Mouse (Mus musculus) hindbrain, postnatal 0 days (tissue): ENCODE results near the gene Itga2. TPM values are rescaled to one million over a fixed set of nuclear protein-coding genes. Genes with fewer than 3 reads are reported as not detected.

ENCODE experiments used
- ATAC-seq: fragments of 200-750 bp; cut with Nextera tagmentation; 2 replicates; pipeline ENCODE4 v1.8.0; 2017; ENCODE audit warnings: mild to moderate bottlenecking, moderate TSS enrichment, moderate library complexity
- DNase-seq: peaks from one replicate; pipeline ENCODE4 v3.0.0-alpha.2; 2015; ENCODE audit warnings: low spot score
- H3K27ac ChIP-seq: fragments of 300-500 bp; sonication (generic); 2 replicates; pipeline ENCODE4 v1.5.1; 2014; ENCODE audit warnings: mild to moderate bottlenecking
- H3K27me3 ChIP-seq: fragments of 300-500 bp; sonication (generic); 2 replicates; pipeline ENCODE4 v1.6.1; 2014; ENCODE audit warnings: low read length, mixed read lengths; ENCODE audit not compliant: insufficient read depth
- H3K36me3 ChIP-seq: fragments of 300-500 bp; sonication (generic); 2 replicates; pipeline ENCODE4 v1.6.1; 2014; ENCODE audit warnings: low read length, mixed read lengths; ENCODE audit not compliant: insufficient read depth
- H3K4me1 ChIP-seq: fragments of 300-500 bp; sonication (generic); 2 replicates; pipeline ENCODE4 v1.6.1; 2014; ENCODE audit warnings: antibody characterized with exemption, low read length, mixed read lengths; ENCODE audit not compliant: insufficient read depth
- H3K4me2 ChIP-seq: fragments of 300-500 bp; sonication (generic); 2 replicates; pipeline ENCODE4 v1.6.1; 2014; ENCODE audit warnings: low read depth, mild to moderate bottlenecking, low read length, moderate library complexity, mixed read lengths
- H3K4me3 ChIP-seq: fragments of 300-500 bp; sonication (generic); 2 replicates; pipeline ENCODE4 v1.5.1; 2014; ENCODE audit warnings: low read length
- H3K9ac ChIP-seq: fragments of 300-500 bp; sonication (generic); replicated peaks from 2 replicates; pipeline ENCODE4 v1.6.1; 2014; ENCODE audit warnings: mild to moderate bottlenecking, low read length, moderate library complexity, mixed read lengths
- H3K9me3 ChIP-seq: fragments of 300-500 bp; sonication (generic); 2 replicates; pipeline ENCODE4 v1.6.1; 2016; ENCODE audit warnings: low read length, mixed read lengths
- CTCF ChIP-seq: IDR thresholded peaks from 2 replicates; pipeline ENCODE4 v1.5.1; 2016; ENCODE audit warnings: antibody characterized with exemption, control low read depth, low read depth
- WGBS: fragments of 180-500 bp; shearing (Covaris S2); extraction: QIAGEN DNeasy Blood & Tissue Kit; methylation state at CpG from one replicate; pipeline ENCODE4 v1.1.7; 2014; 5-methylcytosine and 5-hydroxymethylcytosine counted together
- polyA plus RNA-seq: library from polyadenylated mRNA; unstranded; fragments of >200 nt; fragmentation: Nextera tagmentation; extraction: Ambion mirVana; gene quantifications from 2 replicates; pipeline ENCODE4 v1.2.1, GENCODE M21; 2015
- total RNA-seq: library from RNA; depleted of rRNA; stranded (reverse); fragments of >200 nt; gene quantifications from 2 replicates; pipeline ENCODE4 v1.2.3, GENCODE M21; 2014; rRNA removed

Itga2 gene
- total RNA-seq (1.9 and 3.6 TPM in 2 replicates), polyA plus RNA-seq (1.3 and 1.4 TPM in 2 replicates)

DNA sequence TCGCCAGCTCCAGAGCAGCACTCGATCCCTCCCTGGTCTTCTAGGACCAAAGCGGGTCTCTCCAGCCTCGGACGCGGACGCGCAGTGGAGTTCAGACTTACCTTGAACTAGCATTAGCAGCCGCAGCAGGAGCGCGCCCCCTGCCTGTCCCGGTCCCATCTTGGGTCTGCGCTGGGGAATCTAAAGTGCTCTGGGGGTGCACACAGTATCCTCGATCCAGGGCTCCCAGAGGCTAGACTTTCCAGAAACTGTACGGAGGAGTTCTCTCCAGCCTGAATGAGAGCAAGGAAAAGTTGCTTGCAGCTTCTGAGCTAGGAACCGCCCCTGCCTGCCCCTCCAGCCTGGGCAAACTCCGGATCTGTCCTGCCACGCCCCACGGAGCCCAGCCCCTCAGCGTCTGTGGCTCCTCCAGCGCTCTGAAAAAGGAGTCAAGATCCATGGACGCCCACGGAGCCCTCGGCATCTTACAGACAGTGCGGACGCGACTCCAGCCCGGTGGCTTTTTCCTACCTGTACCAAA is at the start of gene Itga2:
Gene Itga2, minus strand, starts transcription at position 326 of the 520 bp plus-strand sequence.
- no peaks in the 10 kb centered on the region for H3K9me3 ChIP-seq
- no peak within 1 kb of the TSS for H3K27ac ChIP-seq
- TF ChIP-seq CTCF: peak; percentile 54
- H3K4me1 ChIP-seq: peaks cover 12% of the 10 kb centered on the region; the same call in 1 of the 2 replicates
- peak within 1 kb of the TSS; percentile 42 for H3K4me3 ChIP-seq
- H3K9ac ChIP-seq: peak within 1 kb of the TSS; percentile 33; the same call in 1 of the 2 replicates
- H3K36me3 ChIP-seq: no peaks in the 10 kb centered on the region
- H3K27me3 ChIP-seq: no peaks in the 10 kb centered on the region
- peak within 1 kb of the TSS; percentile 92 for H3K4me2 ChIP-seq
- DNase-seq (peak; percentile 57), ATAC-seq (peak; percentile 66)
- 2% methylated on average over 28 of the region's 28 CpGs for WGBS

DNA sequence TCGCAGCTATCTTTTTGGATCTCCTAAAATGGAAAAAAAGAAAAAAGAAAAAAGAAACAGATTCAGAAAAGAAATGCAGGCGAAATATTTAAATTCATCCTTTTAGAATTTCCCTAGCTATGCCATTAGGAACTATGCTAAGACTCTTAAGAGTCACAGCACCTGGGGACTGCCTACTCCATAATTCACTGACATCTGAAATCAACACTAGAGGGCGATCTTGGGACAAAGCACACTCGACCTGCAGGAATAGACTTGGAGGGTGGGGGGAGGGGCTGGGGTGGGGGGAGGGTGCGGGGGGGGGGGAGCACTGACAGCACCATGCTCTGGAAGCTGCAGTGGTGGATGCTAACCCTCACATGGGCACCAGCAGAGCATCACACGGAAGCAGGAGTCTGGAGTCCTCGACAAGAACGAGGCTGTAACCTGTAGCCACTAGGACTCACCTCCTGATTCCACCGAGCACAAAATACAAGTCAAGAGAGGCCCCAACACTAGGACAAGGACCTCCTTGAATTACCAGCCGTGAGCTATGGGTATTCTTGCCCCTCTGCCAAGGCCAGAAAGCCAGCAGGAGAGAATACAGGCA is 49.0 kb upstream of the Itga2 start:
- ATAC-seq (0 out of 2 replicates have a peak, but pooled peaks have one; percentile 40), DNase-seq (peak; percentile 58)
- 44% methylated on average over 10 of the region's 10 CpGs for WGBS
- H3K4me1 ChIP-seq: no peaks in the 10 kb centered on the region
- H3K4me2 ChIP-seq: no peak overlapping the region
- no peaks in the 10 kb centered on the region for H3K36me3 ChIP-seq
- H3K27me3 ChIP-seq: no peaks in the 10 kb centered on the region
- no peak overlapping the region for H3K27ac ChIP-seq
- no peaks in the 10 kb centered on the region for H3K9me3 ChIP-seq
- no peak overlapping the region for H3K4me3 ChIP-seq
- peak; percentile 58 for TF ChIP-seq CTCF
- no peak overlapping the region for H3K9ac ChIP-seq

DNA sequence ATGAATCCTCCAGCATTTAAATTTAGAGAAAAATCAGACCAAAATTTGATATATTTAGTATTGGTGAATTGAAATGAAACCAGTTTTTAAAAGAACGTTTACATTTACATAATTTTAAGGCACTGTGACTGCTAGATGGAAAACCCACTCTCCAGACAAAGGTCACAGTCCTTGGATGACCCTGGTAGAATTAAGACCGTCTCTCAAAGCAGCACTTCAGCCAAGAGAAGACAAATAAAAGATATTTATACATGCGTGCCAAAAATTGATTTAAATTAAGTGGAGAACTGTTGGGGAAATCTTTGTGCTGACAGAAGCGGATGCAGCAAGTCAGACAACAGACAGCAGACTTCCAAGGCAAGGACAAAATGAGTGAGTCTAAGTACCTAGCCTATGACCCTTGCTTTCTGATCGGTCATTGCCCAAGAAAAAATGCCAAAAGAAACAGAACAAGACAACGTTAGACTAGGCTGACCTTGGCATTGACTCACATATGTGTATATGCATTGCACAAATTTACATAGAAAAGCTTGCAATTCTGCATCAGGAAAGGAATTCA is 42.7 kb upstream of the Itga2 start:
- ATAC-seq: no peak
- WGBS: 70% methylated on average over 6 of the region's 6 CpGs
- no peaks in the 10 kb centered on the region for H3K36me3 ChIP-seq
- H3K4me1 ChIP-seq: no peaks in the 10 kb centered on the region
- H3K4me3 ChIP-seq: no peak overlapping the region
- H3K27ac ChIP-seq: no peak overlapping the region
- H3K9ac ChIP-seq: no peak overlapping the region
- H3K27me3 ChIP-seq: no peaks in the 10 kb centered on the region
- H3K4me2 ChIP-seq: no peak overlapping the region
- no peak for TF ChIP-seq CTCF
- H3K9me3 ChIP-seq: no peaks in the 10 kb centered on the region
- no peak for DNase-seq

DNA sequence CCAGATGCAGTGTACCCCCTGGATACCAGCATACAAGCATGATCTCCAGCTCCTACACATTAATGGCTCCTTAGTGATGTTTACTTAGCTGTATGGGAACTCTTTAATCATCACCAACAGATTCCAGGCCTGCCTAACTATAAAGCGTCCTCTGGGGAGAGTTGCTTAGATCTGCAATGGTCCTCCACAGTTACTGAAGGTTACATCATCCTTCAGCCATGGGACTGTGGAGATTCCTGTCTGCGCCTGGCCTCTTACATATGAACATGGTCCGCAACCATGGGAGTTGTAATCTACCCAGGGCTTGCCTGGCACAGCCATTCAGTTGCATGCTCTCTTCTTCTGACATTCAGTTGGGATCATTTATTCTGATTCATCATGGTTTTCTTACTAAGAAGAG is 40.0 kb upstream of the Itga2 start:
- Histone ChIP-seq H3K4me1 (no peaks in the 10 kb centered on the region), H3K36me3 (no peaks in the 10 kb centered on the region), H3K27me3 (no peaks in the 10 kb centered on the region), H3K9ac (no peak overlapping the region), H3K27ac (no peak overlapping the region), H3K4me2 (no peak overlapping the region), H3K9me3 (no peaks in the 10 kb centered on the region), H3K4me3 (no peak overlapping the region)
- TF ChIP-seq CTCF: no peak
- over 99% methylated on average over 3 of the region's 3 CpGs for WGBS
- no peak for ATAC-seq
- DNase-seq: no peak

DNA sequence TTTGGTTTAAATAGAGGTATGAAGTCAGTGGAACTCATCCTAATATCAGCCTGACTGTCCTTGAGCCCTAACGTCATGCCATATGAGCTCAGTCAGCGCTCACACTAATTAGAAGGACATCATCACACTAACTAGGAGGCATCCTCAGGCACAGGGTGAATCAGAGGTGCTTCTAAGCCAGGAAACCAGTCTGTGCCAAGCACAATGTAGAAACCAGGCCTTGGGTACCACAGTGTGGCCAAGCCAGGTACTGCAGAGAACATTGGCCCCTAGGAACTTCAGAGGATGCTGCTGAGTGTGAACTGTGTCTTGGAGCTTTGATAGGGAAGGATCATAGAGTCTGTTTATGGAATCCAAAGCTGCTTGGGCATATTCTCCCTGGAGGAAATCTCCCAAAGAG is 32.3 kb upstream of the Itga2 start:
- WGBS: 26% methylated on average over 2 of the region's 2 CpGs
- no peaks in the 10 kb centered on the region for H3K27me3 ChIP-seq
- ATAC-seq (peak; percentile 92), DNase-seq (peak; percentile 89)
- H3K36me3 ChIP-seq: no peaks in the 10 kb centered on the region
- H3K9me3 ChIP-seq: no peaks in the 10 kb centered on the region
- no peak overlapping the region for H3K27ac ChIP-seq
- H3K4me3 ChIP-seq: no peak overlapping the region
- TF ChIP-seq CTCF: peak; percentile 98
- no peaks in the 10 kb centered on the region for H3K4me1 ChIP-seq
- H3K9ac ChIP-seq: no peak overlapping the region
- no peak overlapping the region for H3K4me2 ChIP-seq

DNA sequence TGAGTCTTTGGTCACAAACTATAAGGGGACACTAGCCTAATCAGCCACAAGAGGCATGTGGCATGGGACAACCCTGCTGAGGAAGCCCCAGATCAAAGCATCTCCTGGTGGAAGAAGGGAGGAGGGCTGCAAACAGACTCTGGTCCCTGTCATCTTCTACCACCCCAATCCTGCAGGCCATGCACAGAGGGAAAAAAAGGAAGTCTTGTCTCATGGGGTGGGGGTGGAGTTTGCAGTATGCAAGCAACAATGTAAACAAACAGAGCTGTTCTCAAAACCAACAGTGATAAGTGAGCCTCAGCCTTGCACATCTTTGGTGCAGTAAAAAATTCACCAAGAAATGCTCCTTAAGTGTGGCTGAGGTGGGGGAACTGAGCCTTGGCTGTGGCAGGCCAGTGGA is 22.6 kb upstream of the Itga2 start:
- no peaks in the 10 kb centered on the region for H3K4me1 ChIP-seq
- TF ChIP-seq CTCF: no peak
- no peaks in the 10 kb centered on the region for H3K9me3 ChIP-seq
- no peak overlapping the region for H3K4me3 ChIP-seq
- DNase-seq (no peak), ATAC-seq (no peak)
- H3K9ac ChIP-seq: no peak overlapping the region
- H3K4me2 ChIP-seq: no peak overlapping the region
- no peak overlapping the region for H3K27ac ChIP-seq
- no peaks in the 10 kb centered on the region for H3K36me3 ChIP-seq
- H3K27me3 ChIP-seq: no peaks in the 10 kb centered on the region

DNA sequence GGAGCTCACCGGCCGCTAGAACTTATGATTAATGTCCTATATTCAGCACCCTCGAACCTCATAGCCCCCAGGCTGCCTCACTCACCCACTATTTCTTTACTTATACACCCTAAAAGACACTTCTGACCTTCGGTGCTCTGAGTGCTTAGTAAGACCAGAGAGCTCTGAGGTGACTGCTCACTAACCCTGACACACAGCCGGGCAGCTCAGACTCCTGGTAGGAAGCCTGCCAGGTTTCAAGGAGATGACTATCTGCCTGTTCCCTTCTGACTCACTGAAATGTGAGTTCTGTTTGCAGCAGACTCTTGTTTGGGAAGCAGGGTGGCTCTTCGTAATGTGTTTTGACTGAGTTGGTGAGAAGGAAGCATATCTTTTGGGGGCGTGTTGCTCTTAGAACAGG is 1.6 kb upstream of the Itga2 start:
- peaks cover 12% of the 10 kb centered on the region; the same call in 1 of the 2 replicates for H3K4me1 ChIP-seq
- TF ChIP-seq CTCF: no peak
- 87% methylated on average over 7 of the region's 7 CpGs for WGBS
- ATAC-seq (no peak), DNase-seq (no peak)
- H3K36me3 ChIP-seq: no peaks in the 10 kb centered on the region
- H3K4me2 ChIP-seq: no peak overlapping the region
- no peak overlapping the region for H3K4me3 ChIP-seq
- H3K9ac ChIP-seq: no peak overlapping the region
- H3K27me3 ChIP-seq: no peaks in the 10 kb centered on the region
- no peak overlapping the region for H3K27ac ChIP-seq
- H3K9me3 ChIP-seq: no peaks in the 10 kb centered on the region
